Mouse (Mus musculus) cortical plate, adult 2 months (tissue): ENCODE results near the gene Gm20509. TPM values are rescaled to one million over a fixed set of nuclear protein-coding genes. Genes with fewer than 3 reads are reported as not detected.
"Not testable (repeated sequence)": the region's sequence is repeated elsewhere in the genome, so short reads cannot be mapped to it uniquely, and the experiment has no call there.

Experiments used
- H3K27ac ChIP-seq: fragments of 200-500 bp; 2 replicates; pipeline ENCODE4 v1.5.1; 2012; ENCODE audit warnings: low read length, control low read depth, inconsistent platforms; ENCODE audit not compliant: insufficient read depth
- H3K4me1 ChIP-seq: fragments of 200-500 bp; 2 replicates; pipeline ENCODE4 v1.6.1; 2011; ENCODE audit warnings: low read length; ENCODE audit not compliant: control insufficient read depth, insufficient read depth
- H3K4me3 ChIP-seq: fragments of 200-500 bp; 2 replicates; pipeline ENCODE4 v1.5.1; 2011; ENCODE audit warnings: mild to moderate bottlenecking, low read length, control low read depth; ENCODE audit not compliant: insufficient read depth
- CTCF ChIP-seq: fragments of 200-500 bp; IDR thresholded peaks from 2 replicates; pipeline ENCODE4 v1.5.1; 2011; ENCODE audit warnings: mild to moderate bottlenecking, control low read depth, low read length; ENCODE audit not compliant: insufficient read depth; ENCODE audit errors: extremely low read depth
- POLR2A ChIP-seq: fragments of 200-500 bp; IDR thresholded peaks from 2 replicates; pipeline ENCODE4 v1.6.1; 2011; ENCODE audit warnings: mild to moderate bottlenecking, low read length, control low read depth; ENCODE audit not compliant: insufficient read depth; ENCODE audit errors: extremely low read depth
- polyA plus RNA-seq: library from polyadenylated mRNA; depleted of rRNA; stranded (reverse); fragments of >200 nt; gene quantifications from 2 replicates; pipeline ENCODE4 v1.2.3, GENCODE M21; 2012

Gene Gm20509
- polyA plus RNA-seq, 1 experiment, result not detected

DNA sequence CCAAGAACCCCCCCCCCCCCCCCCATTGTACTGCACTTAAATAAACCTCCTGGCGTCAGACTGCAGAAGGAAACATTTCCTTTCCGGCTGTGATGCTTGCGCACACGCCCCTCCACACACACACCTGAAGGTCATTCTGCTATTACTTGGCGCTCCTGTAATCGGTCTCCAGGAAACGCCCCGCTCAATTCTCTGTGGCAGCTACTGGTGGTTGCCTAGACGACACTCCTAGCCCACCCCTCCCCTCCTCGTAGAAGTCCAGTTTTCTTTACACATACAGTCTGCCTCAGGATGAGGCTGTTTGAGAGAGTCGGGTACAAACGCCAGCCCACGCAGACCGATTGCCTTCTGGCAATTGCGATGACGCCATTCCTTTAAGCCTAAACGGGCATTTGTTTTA lies 7.7 kb upstream of the Gm20509 start:
- Histone ChIP-seq H3K4me1 (no peaks in the 10 kb centered on the region), H3K4me3 (no peak overlapping the region), H3K27ac (no peak overlapping the region)
- TF ChIP-seq CTCF (no peak), POLR2A (no peak)

- no peaks in the 10 kb centered on the region for H3K4me1 ChIP-seq
- no peak overlapping the region for H3K27ac ChIP-seq
- TF ChIP-seq CTCF (no peak), POLR2A (no peak)
- no peak overlapping the region for H3K4me3 ChIP-seq
These were observed 4.4 kb upstream of the Gm20509 start for GRCm38 (mm10) chr9:73097898-73098297.

- H3K27ac ChIP-seq, result no peak within 1 kb of the TSS
- TF ChIP-seq CTCF (no peak), POLR2A (no peak)
- H3K4me3 ChIP-seq, result no peak within 1 kb of the TSS
- no peaks in the 10 kb centered on the region for H3K4me1 ChIP-seq
These were observed 734 bp upstream of the Gm20509 start, which contains the start of gene Khdc3 for GRCm38 (mm10) chr9:73101536-73101935. Gene Khdc3 (plus strand): TSS chr9:73101836.

- H3K27ac ChIP-seq, result no peak overlapping the region
- no peak for TF ChIP-seq POLR2A
- TF ChIP-seq CTCF, result no peak
- H3K4me1 ChIP-seq, result no peaks in the 10 kb centered on the region
- no peak overlapping the region for H3K4me3 ChIP-seq
These were observed 1.0 kb downstream of the Gm20509 start for GRCm38 (mm10) chr9:73103159-73103879.

DNA sequence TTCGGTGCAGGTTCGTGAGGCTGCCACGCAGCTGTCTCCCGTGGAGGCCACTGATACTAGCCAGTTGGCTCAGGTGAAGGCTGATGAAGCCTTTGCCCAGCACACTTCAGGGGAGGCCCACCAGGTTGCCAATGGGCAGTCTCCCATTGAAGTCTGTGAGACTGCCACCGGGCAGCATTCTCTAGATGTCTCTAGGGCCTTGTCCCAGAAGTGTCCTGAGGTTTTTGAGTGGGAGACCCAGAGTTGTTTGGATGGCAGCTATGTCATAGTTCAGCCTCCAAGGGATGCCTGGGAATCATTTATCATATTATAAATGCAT lies 1.6 kb downstream of the Gm20509 start:
- TF ChIP-seq POLR2A (no peak), CTCF (no peak)
- Histone ChIP-seq H3K4me3 (no peak overlapping the region), H3K27ac (no peak overlapping the region), H3K4me1 (no peaks in the 10 kb centered on the region)

- H3K27ac ChIP-seq, result no peak overlapping the region
- H3K4me3 ChIP-seq, result no peak overlapping the region
- no peak for TF ChIP-seq CTCF
- TF ChIP-seq POLR2A, result no peak
- no peaks in the 10 kb centered on the region for H3K4me1 ChIP-seq
These were observed 2.9 kb downstream of the Gm20509 start for GRCm38 (mm10) chr9:73105141-73105540.

DNA sequence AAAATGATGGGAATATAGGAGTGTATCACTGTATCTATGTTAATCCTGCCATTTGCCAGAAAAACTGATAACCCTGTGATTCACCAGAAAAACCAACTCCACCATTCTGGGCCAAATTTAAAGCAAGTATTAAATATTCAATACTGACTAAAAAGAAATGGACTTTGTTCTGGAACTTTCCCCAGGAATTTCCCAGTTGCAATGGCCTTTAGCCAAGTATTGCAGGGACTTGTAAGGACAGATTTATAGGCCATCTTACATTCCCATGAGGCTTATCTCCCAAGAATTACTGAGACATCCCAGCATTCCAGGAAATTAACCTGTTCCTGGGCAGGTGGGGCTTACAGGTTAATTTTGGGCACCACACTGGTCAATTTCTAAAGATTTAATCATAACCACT lies 3.5 kb downstream of the Gm20509 start:
- TF ChIP-seq POLR2A, result no peak
- TF ChIP-seq CTCF, result no peak
- no peak overlapping the region for H3K4me3 ChIP-seq
- no peak overlapping the region for H3K27ac ChIP-seq

DNA sequence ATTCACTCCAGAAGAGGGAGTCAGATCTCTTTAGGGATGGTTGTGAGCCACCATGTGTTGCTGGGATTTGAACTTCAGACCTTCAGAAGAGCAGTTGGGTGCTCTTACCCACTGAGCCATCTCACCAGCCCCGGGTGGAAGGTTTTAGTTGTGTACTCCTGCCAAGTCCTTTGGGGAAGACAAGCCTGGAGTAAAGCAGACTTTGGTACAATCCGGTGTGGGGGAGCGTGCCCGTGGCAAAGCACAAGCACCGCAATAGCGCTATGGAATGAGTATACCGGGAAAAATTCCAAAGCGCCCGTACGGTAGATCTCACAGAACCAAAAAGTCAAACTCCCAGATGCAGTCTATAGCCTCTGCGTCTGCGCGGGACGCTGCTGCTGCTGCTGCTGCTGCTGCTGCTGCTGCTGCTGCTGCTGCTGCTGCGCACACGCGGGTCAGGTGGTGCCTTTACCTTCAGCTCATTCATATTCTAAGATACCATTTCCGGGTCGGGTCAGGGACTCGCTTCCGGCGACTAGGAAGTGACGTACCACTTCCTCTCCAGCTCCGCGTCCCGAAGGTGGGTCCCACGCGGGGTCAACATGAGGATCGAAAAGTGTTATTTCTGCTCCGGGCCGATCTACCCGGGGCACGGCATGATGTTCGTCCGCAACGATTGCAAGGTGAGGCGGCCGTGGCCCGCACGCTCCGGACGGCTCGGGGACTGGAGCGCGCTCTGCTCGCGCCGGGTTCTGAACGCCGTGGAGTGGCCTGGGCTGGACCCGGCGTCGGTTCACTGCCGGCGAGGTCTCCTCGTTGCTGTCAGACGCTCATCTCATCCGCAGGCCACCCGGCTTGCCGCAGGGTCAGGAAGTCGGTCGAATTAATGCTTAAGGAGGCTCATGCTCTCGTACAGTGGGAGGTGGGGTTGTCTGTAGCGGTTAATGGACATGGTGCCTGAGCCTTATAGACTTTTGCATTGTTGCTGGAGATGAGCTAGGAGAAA lies 10.9 kb downstream of the Gm20509 start, which contains the start of gene Rsl24d1:
Rsl24d1 (plus strand) TSS at position 508 of the 988 bp plus-strand sequence.
- Histone ChIP-seq H3K27ac (0 out of 2 replicates have a peak within 1 kb of the TSS, but pooled peaks have one; percentile 26), H3K4me3 (peak within 1 kb of the TSS; percentile 74)
- TF ChIP-seq CTCF (no peak), POLR2A (no peak)

More for the DNA sequence above, 3.5 kb downstream of the Gm20509 start:
- H3K4me1 ChIP-seq, result no peaks in the 10 kb centered on the region

DNA sequence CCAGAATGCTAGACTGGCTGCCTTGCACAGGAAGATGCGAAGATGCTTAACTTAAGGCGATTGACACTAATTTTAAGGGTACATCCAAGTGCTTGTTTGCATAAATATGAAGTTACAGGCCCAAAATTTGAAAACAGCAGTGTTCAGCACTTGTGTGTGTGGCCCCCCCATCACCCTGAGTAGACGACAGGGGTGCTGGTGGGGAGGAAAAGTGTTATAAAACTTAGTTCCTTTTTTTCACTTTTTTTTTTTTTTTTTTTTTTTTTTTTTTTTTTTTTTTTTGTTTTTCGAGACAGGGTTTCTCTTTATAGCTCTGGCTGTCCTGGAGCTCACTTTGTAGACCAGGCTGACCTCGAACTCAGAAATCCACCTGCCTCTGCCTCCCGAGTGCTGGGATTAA lies 14.4 kb downstream of the Gm20509 start:
- not testable (repeated sequence) for H3K4me1 ChIP-seq, H3K4me3 ChIP-seq, H3K27ac ChIP-seq

More for the DNA sequence above, 10.9 kb downstream of the Gm20509 start, which contains the start of gene Rsl24d1:
- H3K4me1 ChIP-seq, result no peaks in the 10 kb centered on the region

DNA sequence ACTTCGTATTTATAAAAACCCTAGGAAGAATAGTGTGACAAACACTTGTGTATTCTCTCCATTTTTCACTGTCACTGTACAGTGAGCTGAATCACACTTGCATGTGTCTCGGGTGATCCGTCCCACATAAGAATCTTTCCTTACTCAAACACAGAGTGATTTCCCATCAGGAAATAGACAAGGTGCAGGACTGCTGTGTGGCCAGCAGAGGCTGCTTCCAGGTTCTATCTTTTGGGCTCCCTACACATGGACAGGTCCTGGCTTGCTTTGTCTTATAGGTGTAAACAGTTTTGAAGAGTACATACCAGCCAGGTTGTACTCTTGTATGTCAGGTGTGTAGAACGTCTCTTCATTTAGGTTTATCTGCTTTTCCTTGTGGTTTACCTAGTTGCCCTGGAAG lies 15.7 kb downstream of the Gm20509 start:
- no peak overlapping the region for H3K4me3 ChIP-seq
- H3K27ac ChIP-seq, result no peak overlapping the region
- no peak for TF ChIP-seq POLR2A
- no peak for TF ChIP-seq CTCF
- no peaks in the 10 kb centered on the region for H3K4me1 ChIP-seq
